Mouse (Mus musculus) embryonic fibroblast, embryonic 13.5 days (primary cell): Measurements from ENCODE around the gene Olfr606.

Experiments
- CTCF ChIP-seq: IDR thresholded peaks from 2 replicates; pipeline ENCODE4 v1.5.1; 2011; ENCODE audit warnings: mild to moderate bottlenecking, control low read depth, low read length, moderate library complexity, borderline replicate concordance; ENCODE audit not compliant: insufficient read depth
- POLR2A ChIP-seq: IDR thresholded peaks from 2 replicates; pipeline ENCODE4 v1.6.1; 2011; ENCODE audit warnings: low read depth, mild to moderate bottlenecking, control low read depth, low read length, moderate library complexity

DNA sequence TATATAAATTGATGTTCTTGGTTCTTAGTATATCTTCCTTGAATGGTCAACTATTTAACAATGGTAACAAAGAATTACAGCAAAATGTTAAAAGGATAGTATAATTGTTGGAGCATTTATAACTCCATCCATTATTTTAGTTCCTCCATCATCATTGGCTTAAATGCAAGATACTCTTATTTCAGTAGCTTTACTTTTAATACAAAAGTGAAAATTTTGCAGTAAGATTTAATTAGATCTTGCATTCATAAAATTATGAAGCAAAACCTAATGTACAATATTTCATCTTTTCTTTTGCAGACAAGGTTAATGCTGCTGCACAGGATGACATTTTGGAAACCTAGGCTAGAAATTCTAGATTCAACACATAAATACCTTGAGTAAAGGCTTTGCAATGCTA lies 20.7 kb downstream of the Olfr606 start, which contains the start of gene Olfr608:
- no peak for TF ChIP-seq CTCF
- no peak for TF ChIP-seq POLR2A
